8 mouse cellular contexts compared by ENCODE assay signal in genomic region chr7:73536579-73536978, GRCm38 (mm10). TPM values are rescaled to one million over a fixed set of nuclear protein-coding genes. Genes with fewer than 3 reads are reported as not detected.
A peak's percentile ranks its signal among the peaks of the same experiment; 100 is the strongest.
DNase-seq lines count a peak whose midpoint lies in the region; ATAC-seq and TF ChIP-seq lines count a peak whose summit lies in the region.

No protein-coding gene starts in this region.

- H3K27ac ChIP-seq in kidney, postnatal 0 days, result peak overlapping the region; percentile 96; the same call in 1 of the 2 replicates
- H3K27ac ChIP-seq in embryonic facial prominence, embryonic 12.5 days, result no peak overlapping the region
- H3K27ac ChIP-seq in intestine, embryonic 14.5 days (ENCODE audit: low read depth), result no peak overlapping the region

- DNase-seq in kidney, postnatal 0 days (ENCODE audit: low spot score), result no peak
- no peak for DNase-seq in kidney, postnatal 25 days
- DNase-seq in intestine, embryonic 14.5 days (ENCODE audit: low spot score), result no peak
- peak; percentile 11 for DNase-seq in neural tube, embryonic 10.5 days (ENCODE audit: extremely low spot score, low spot score)
- DNase-seq in yolk sac, embryonic 10.5 days (ENCODE audit: low spot score), result no peak
- no peak for DNase-seq in cerebellum, adult 9-11 months
- DNase-seq in thymus, postnatal 4 days, result no peak

- ATAC-seq in kidney, postnatal 0 days (replicated peaks; ENCODE audit: low FRiP score, low read depth), result no peak
- ATAC-seq in embryonic facial prominence, embryonic 12.5 days (ENCODE audit: insufficient number of reproducible peaks, insufficient read depth, low FRiP score, low TSS enrichment), result no peak
- ATAC-seq in intestine, embryonic 14.5 days (replicated peaks; ENCODE audit: low FRiP score, low TSS enrichment, low read depth), result no peak

- H3K27me3 ChIP-seq in kidney, postnatal 0 days (ENCODE audit: insufficient read depth, low read length), result no peaks in the 10 kb centered on the region
- no peaks in the 10 kb centered on the region for H3K27me3 ChIP-seq in embryonic facial prominence, embryonic 12.5 days
- no peaks in the 10 kb centered on the region for H3K27me3 ChIP-seq in intestine, embryonic 14.5 days (replicated peaks; ENCODE audit: control insufficient read depth, insufficient read depth, low read length)

- H3K9me3 ChIP-seq in kidney, postnatal 0 days (replicated peaks; ENCODE audit: low read length), result no peaks in the 10 kb centered on the region
- no peaks in the 10 kb centered on the region for H3K9me3 ChIP-seq in embryonic facial prominence, embryonic 12.5 days
- H3K9me3 ChIP-seq in intestine, embryonic 14.5 days (ENCODE audit: control insufficient read depth, low read length), result no peaks in the 10 kb centered on the region

- H3K4me1 ChIP-seq in kidney, postnatal 0 days (replicated peaks; ENCODE audit: insufficient read depth, low read length), result peaks cover 35% of the 10 kb centered on the region
- peaks cover 31% of the 10 kb centered on the region for H3K4me1 ChIP-seq in embryonic facial prominence, embryonic 12.5 days
- H3K4me1 ChIP-seq in intestine, embryonic 14.5 days (replicated peaks; ENCODE audit: control insufficient read depth, insufficient read depth, low read length), result peaks cover 34% of the 10 kb centered on the region

- no peaks in the 10 kb centered on the region for H3K36me3 ChIP-seq in kidney, postnatal 0 days (ENCODE audit: insufficient read depth, low read length)
- no peaks in the 10 kb centered on the region for H3K36me3 ChIP-seq in embryonic facial prominence, embryonic 12.5 days
- H3K36me3 ChIP-seq in intestine, embryonic 14.5 days (ENCODE audit: control insufficient read depth, insufficient read depth, low read length), result peaks cover 22% of the 10 kb centered on the region

- H3K4me2 ChIP-seq in kidney, postnatal 0 days (ENCODE audit: low read length), result peak overlapping the region; percentile 63
- peak overlapping the region; percentile 69 for H3K4me2 ChIP-seq in embryonic facial prominence, embryonic 12.5 days (replicated peaks)
- peak overlapping the region; percentile 87 for H3K4me2 ChIP-seq in intestine, embryonic 14.5 days (ENCODE audit: low read length)

- 54% methylated on average over 2 of the region's 2 CpGs for WGBS in kidney, postnatal 0 days
- 73% methylated on average over 2 of the region's 2 CpGs for WGBS in embryonic facial prominence, embryonic 12.5 days
- 70% methylated on average over 2 of the region's 2 CpGs for WGBS in intestine, embryonic 14.5 days

- H3K9ac ChIP-seq in kidney, postnatal 0 days (ENCODE audit: low read depth, low read length), result 0 out of 2 replicates have a peak overlapping the region, but pooled peaks have one; percentile 69
- H3K9ac ChIP-seq in embryonic facial prominence, embryonic 12.5 days, result no peak overlapping the region
- peak overlapping the region; percentile 73 for H3K9ac ChIP-seq in intestine, embryonic 14.5 days (ENCODE audit: low read length)

- H3K4me3 ChIP-seq in kidney, postnatal 0 days (replicated peaks; ENCODE audit: low read depth, low read length), result peak overlapping the region; percentile 44
- peak overlapping the region; percentile 45; the same call in 1 of the 2 replicates for H3K4me3 ChIP-seq in embryonic facial prominence, embryonic 12.5 days
- peak overlapping the region; percentile 56; the same call in 1 of the 2 replicates for H3K4me3 ChIP-seq in intestine, embryonic 14.5 days (ENCODE audit: low read depth, low read length)

- no peak for TF ChIP-seq CTCF in kidney, postnatal 0 days (IDR thresholded peaks at IDR 0.05; ENCODE audit: low read depth)

RNA-seq across cellular contexts. Expression of gene Chd2, which starts 5.1 kb away (rescaled TPM):
- 41.6 and 44.1 TPM in 2 replicates for polyA plus RNA-seq in kidney, postnatal 0 days (2015; fragmentation: Nextera tagmentation; extraction: Ambion mirVana)
- 57.9 and 65.0 TPM in 2 replicates for polyA plus RNA-seq in embryonic facial prominence, embryonic 12.5 days (2016; fragmentation: Nextera tagmentation; extraction: Ambion mirVana)
- polyA plus RNA-seq in intestine, embryonic 14.5 days (2014; fragmentation: Nextera tagmentation; extraction: Ambion mirVana), result 50.5 and 68.2 TPM in 2 replicates
